Mouse (Mus musculus) lung, postnatal 0 days (tissue): ENCODE measurements at regions not wholly inside any gene's neighbourhood (a gene's known extent, or its start where the extent isn't known, plus 50 kb on each side); places are given as distances from the start of the nearest gene placed in this dataset.

Experiments used
- CTCF ChIP-seq: IDR thresholded peaks from 2 replicates; pipeline ENCODE4 v1.5.1; 2016; ENCODE audit warnings: antibody characterized with exemption, mild to moderate bottlenecking
- EP300 ChIP-seq: IDR thresholded peaks from 2 replicates; pipeline ENCODE4 v1.6.1; 2016; ENCODE audit warnings: antibody characterized with exemption, mild to moderate bottlenecking, control low read depth

GRCm38 (mm10) chr16:73652976-73653690, 758.5 kb downstream of the Robo2 start:
- TF ChIP-seq CTCF (no peak), EP300 (peak; percentile 37; the same call in 1 of the 2 replicates)
